Mouse (Mus musculus) hindbrain, embryonic 10.5 days (tissue): ENCODE data around the gene Samd4b. TPM values are rescaled to one million over a fixed set of nuclear protein-coding genes. Genes with fewer than 3 reads are reported as not detected.
A peak's percentile ranks its signal among the peaks of the same experiment; 100 is the strongest.
"Not testable (repeated sequence)": the region's sequence is repeated elsewhere in the genome, so short reads cannot be mapped to it uniquely, and the experiment has no call there.

Experiments
- DNase-seq: peaks from one replicate; pipeline ENCODE4 v3.0.0-alpha.2; 2017; ENCODE audit warnings: low spot score
- H3K27ac ChIP-seq: fragments of 300-500 bp; sonication (generic); 2 replicates; pipeline ENCODE4 v1.5.1; 2016; ENCODE audit warnings: mild to moderate bottlenecking, moderate library complexity
- H3K27me3 ChIP-seq: fragments of 300-500 bp; sonication (generic); 2 replicates; pipeline ENCODE4 v1.6.1; 2016; ENCODE audit warnings: mild to moderate bottlenecking; ENCODE audit not compliant: poor library complexity, insufficient read depth, severe bottlenecking
- H3K36me3 ChIP-seq: fragments of 300-500 bp; sonication (generic); 2 replicates; pipeline ENCODE4 v1.6.1; 2016; ENCODE audit warnings: mild to moderate bottlenecking, moderate library complexity
- H3K4me1 ChIP-seq: fragments of 300-500 bp; sonication (generic); replicated peaks from 2 replicates; pipeline ENCODE4 v1.6.1; 2016; ENCODE audit warnings: mild to moderate bottlenecking
- H3K4me3 ChIP-seq: fragments of 300-500 bp; sonication (generic); 2 replicates; pipeline ENCODE4 v1.5.1; 2016; ENCODE audit warnings: mild to moderate bottlenecking, moderate library complexity
- H3K9me3 ChIP-seq: fragments of 300-500 bp; sonication (generic); 2 replicates; pipeline ENCODE4 v1.6.1; 2016; ENCODE audit warnings: mild to moderate bottlenecking, moderate library complexity
- WGBS: fragments of 180-500 bp; shearing (Covaris S2); methylation state at CpG from one replicate; pipeline ENCODE4 v1.1.7; 2016; 5-methylcytosine and 5-hydroxymethylcytosine counted together
- polyA plus RNA-seq: library from polyadenylated mRNA; unstranded; fragments of >200 nt; fragmentation: Nextera tagmentation; extraction: Ambion mirVana; gene quantifications from 2 replicates; pipeline ENCODE4 v1.2.1, GENCODE M21; 2016

Gene Samd4b
- polyA plus RNA-seq, 1 experiment from 2014 or later: 44.0 TPM

GRCm38 (mm10) chr7:28387384-28387783, 210.6 kb downstream of the Samd4b start:
- peaks cover 30% of the 10 kb centered on the region for H3K4me1 ChIP-seq
- DNase-seq, H3K9me3 ChIP-seq, H3K27ac ChIP-seq, H3K27me3 ChIP-seq, H3K4me3 ChIP-seq: not testable (repeated sequence)
- WGBS: 93% methylated on average over 7 of the region's 7 CpGs
- peaks cover 60% of the 10 kb centered on the region for H3K36me3 ChIP-seq

GRCm38 (mm10) chr7:28386877-28387276, 211.1 kb downstream of the Samd4b start:
- Histone ChIP-seq H3K36me3 (peaks cover 60% of the 10 kb centered on the region), H3K4me1 (peaks cover 31% of the 10 kb centered on the region)
- not testable (repeated sequence) for H3K4me3 ChIP-seq, DNase-seq, H3K9me3 ChIP-seq, H3K27me3 ChIP-seq, H3K27ac ChIP-seq
- 82% methylated on average over 6 of the region's 6 CpGs for WGBS

GRCm38 (mm10) chr7:28386462-28386861, 211.5 kb downstream of the Samd4b start:
- WGBS: 35% methylated on average over 4 of the region's 4 CpGs
- Histone ChIP-seq H3K4me1 (peaks cover 31% of the 10 kb centered on the region), H3K36me3 (peaks cover 60% of the 10 kb centered on the region), H3K4me3 (no peak overlapping the region), H3K27ac (peak overlapping the region; percentile 35; the same call in 1 of the 2 replicates), H3K27me3 (no peaks in the 10 kb centered on the region), H3K9me3 (no peaks in the 10 kb centered on the region)
- peak; percentile 83 for DNase-seq

GRCm38 (mm10) chr7:28386007-28386406, 211.9 kb downstream of the Samd4b start:
- WGBS: 86% methylated on average over 7 of the region's 7 CpGs
- Histone ChIP-seq H3K36me3 (peaks cover 60% of the 10 kb centered on the region), H3K27ac (peak overlapping the region; percentile 35; the same call in 1 of the 2 replicates), H3K4me1 (peaks cover 31% of the 10 kb centered on the region), H3K27me3 (peaks cover under 1% of the 10 kb centered on the region; the same call in 1 of the 2 replicates), H3K4me3 (no peak overlapping the region), H3K9me3 (no peaks in the 10 kb centered on the region)
- no peak for DNase-seq

GRCm38 (mm10) chr7:28385196-28385595, 212.7 kb downstream of the Samd4b start:
- H3K4me1 ChIP-seq: peaks cover 38% of the 10 kb centered on the region

GRCm38 (mm10) chr7:28384162-28384561, 213.8 kb downstream of the Samd4b start:
- peaks cover 45% of the 10 kb centered on the region for H3K4me1 ChIP-seq
- 85% methylated on average over 6 of the region's 6 CpGs for WGBS

More at GRCm38 (mm10) chr7:28385196-28385595, 212.7 kb downstream of the Samd4b start:
- Histone ChIP-seq H3K27ac (no peak overlapping the region), H3K36me3 (peaks cover 52% of the 10 kb centered on the region), H3K9me3 (no peaks in the 10 kb centered on the region), H3K4me3 (no peak overlapping the region), H3K27me3 (peaks cover 8% of the 10 kb centered on the region; the same call in 1 of the 2 replicates)
- no peak for DNase-seq
- 94% methylated on average over 9 of the region's 9 CpGs for WGBS

GRCm38 (mm10) chr7:28383606-28384005, 214.3 kb downstream of the Samd4b start:
- no peak for DNase-seq

More at GRCm38 (mm10) chr7:28384162-28384561, 213.8 kb downstream of the Samd4b start:
- no peak for DNase-seq
- no peaks in the 10 kb centered on the region for H3K9me3 ChIP-seq
- peaks cover 41% of the 10 kb centered on the region for H3K36me3 ChIP-seq
- no peak overlapping the region for H3K27ac ChIP-seq
- H3K27me3 ChIP-seq: peaks cover 8% of the 10 kb centered on the region; the same call in 1 of the 2 replicates
- no peak overlapping the region for H3K4me3 ChIP-seq

GRCm38 (mm10) chr7:28382981-28383396, 215.0 kb downstream of the Samd4b start:
- H3K9me3 ChIP-seq: no peaks in the 10 kb centered on the region
- DNase-seq: no peak
- H3K36me3 ChIP-seq: peaks cover 32% of the 10 kb centered on the region
- peaks cover 56% of the 10 kb centered on the region for H3K4me1 ChIP-seq
- no peak overlapping the region for H3K4me3 ChIP-seq
- peak overlapping the region; percentile 91; the same call in 1 of the 2 replicates for H3K27ac ChIP-seq
- 78% methylated on average over 11 of the region's 11 CpGs for WGBS
- H3K27me3 ChIP-seq: peaks cover 12% of the 10 kb centered on the region

More at GRCm38 (mm10) chr7:28383606-28384005, 214.3 kb downstream of the Samd4b start:
- H3K9me3 ChIP-seq: no peaks in the 10 kb centered on the region
- peaks cover 8% of the 10 kb centered on the region; the same call in 1 of the 2 replicates for H3K27me3 ChIP-seq
- H3K36me3 ChIP-seq: peaks cover 36% of the 10 kb centered on the region
- 88% methylated on average over 4 of the region's 4 CpGs for WGBS
- H3K4me3 ChIP-seq: no peak overlapping the region
- H3K4me1 ChIP-seq: peaks cover 49% of the 10 kb centered on the region
- H3K27ac ChIP-seq: no peak overlapping the region

GRCm38 (mm10) chr7:28382347-28382951, 215.5 kb downstream of the Samd4b start:
- no peaks in the 10 kb centered on the region for H3K9me3 ChIP-seq
- peak overlapping the region; percentile 48 for H3K4me3 ChIP-seq
- DNase-seq: no peak
- peaks cover 17% of the 10 kb centered on the region for H3K27me3 ChIP-seq
- 73% methylated on average over 10 of the region's 12 CpGs for WGBS
- H3K27ac ChIP-seq: peak overlapping the region; percentile 91
- peaks cover 32% of the 10 kb centered on the region for H3K36me3 ChIP-seq
- peaks cover 61% of the 10 kb centered on the region for H3K4me1 ChIP-seq

- peak; percentile 76 for DNase-seq
- peak overlapping the region; percentile 91 for H3K27ac ChIP-seq
Observed at GRCm38 (mm10) chr7:28381938-28382337, 216.0 kb downstream of the Samd4b start.

GRCm38 (mm10) chr7:28381017-28381790, 216.7 kb downstream of the Samd4b start:
- Histone ChIP-seq H3K27me3 (peaks cover 24% of the 10 kb centered on the region), H3K27ac (peak overlapping the region; percentile 91), H3K4me1 (peaks cover 72% of the 10 kb centered on the region), H3K9me3 (no peaks in the 10 kb centered on the region), H3K4me3 (peak overlapping the region; percentile 48), H3K36me3 (peaks cover 23% of the 10 kb centered on the region)
- 10% methylated on average over 30 of the region's 30 CpGs for WGBS
- DNase-seq: peak; percentile 50

More at GRCm38 (mm10) chr7:28381938-28382337, 216.0 kb downstream of the Samd4b start:
- WGBS: 10% methylated on average over 20 of the region's 20 CpGs
- peaks cover 29% of the 10 kb centered on the region for H3K36me3 ChIP-seq
- peak overlapping the region; percentile 48 for H3K4me3 ChIP-seq
- peaks cover 23% of the 10 kb centered on the region for H3K27me3 ChIP-seq
- H3K4me1 ChIP-seq: peaks cover 66% of the 10 kb centered on the region
- H3K9me3 ChIP-seq: no peaks in the 10 kb centered on the region

- H3K36me3 ChIP-seq: peaks cover 15% of the 10 kb centered on the region
- H3K27ac ChIP-seq: peak within 1 kb of the TSS; percentile 93
- H3K27me3 ChIP-seq: peaks cover 24% of the 10 kb centered on the region
- peak within 1 kb of the TSS; percentile 66 for H3K4me3 ChIP-seq
- H3K4me1 ChIP-seq: peaks cover 77% of the 10 kb centered on the region
- H3K9me3 ChIP-seq: no peaks in the 10 kb centered on the region
- DNase-seq: no peak
- WGBS: 54% methylated on average over 17 of the region's 17 CpGs
Observed at GRCm38 (mm10) chr7:28380237-28381016, 217.5 kb downstream of the Samd4b start, which contains the start of gene Zfp36. TSS of gene Zfp36 (minus strand) at chr7:28380253.
